Mouse (Mus musculus): Measurements from ENCODE around the gene Odf2. TPM values are rescaled to one million over a fixed set of nuclear protein-coding genes. Genes with fewer than 3 reads are reported as not detected.

The Odf2 gene
- polyA plus RNA-seq (2015; fragmentation: Nextera tagmentation; extraction: Ambion mirVana): 30.5 and 37.1 TPM in 2 replicates

DNA sequence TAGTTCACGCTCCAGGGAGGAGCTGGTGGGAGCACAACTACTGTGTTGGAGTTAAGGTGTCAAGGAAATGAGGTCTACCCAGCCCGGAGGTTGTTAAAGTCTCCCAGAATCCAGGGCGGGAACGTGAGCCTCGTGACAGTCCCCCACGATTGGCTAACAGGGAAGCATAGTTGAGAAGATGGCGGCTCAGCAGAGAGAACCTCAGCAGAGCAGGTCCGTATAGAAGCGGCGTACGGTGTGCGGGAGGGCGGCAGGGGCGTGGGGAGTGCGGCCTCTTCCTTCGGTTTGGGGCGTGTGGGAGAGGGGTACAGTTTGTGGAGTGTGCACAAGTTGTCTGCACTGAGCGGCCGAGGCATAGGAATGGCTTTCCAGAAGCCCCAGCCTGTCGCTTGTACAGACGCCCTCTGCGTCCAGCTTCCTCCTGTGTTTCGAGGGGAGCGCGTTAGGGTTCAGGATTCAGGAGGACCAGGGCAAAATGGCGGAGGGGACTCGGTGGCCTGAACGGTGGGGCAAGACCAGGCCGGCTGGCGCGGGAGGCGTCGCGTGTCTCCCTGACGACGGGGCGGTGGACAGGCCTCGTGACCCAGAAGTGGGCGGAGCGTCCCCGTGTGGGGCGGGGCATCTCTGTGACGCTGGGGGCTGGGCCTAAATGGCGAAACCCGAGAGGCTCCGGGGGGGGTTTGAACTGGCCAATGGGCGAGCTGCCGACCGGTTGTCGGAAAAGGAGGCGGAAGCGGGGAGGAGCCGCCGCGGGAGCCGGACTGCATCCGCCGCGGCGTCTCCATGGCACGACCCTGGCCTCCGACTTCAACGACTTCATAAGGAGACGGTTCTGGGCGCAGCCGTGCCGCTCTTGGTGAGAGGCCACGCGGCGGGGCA lies at the start of gene Odf2:
TSS of gene Odf2 (plus strand) at position 156 of the 879 bp plus-strand sequence.
- H3K36me3 ChIP-seq (ENCODE audit: control insufficient read depth, insufficient read depth, low read length): 0 out of 2 replicates have a peak, but pooled peaks cover 5% of the 10 kb centered on the region
- peak within 1 kb of the TSS; percentile 89 for H3K9ac ChIP-seq (ENCODE audit: low read depth, low read length)
- H3K27me3 ChIP-seq (replicated peaks; ENCODE audit: control insufficient read depth, insufficient read depth, low read length): no peaks in the 10 kb centered on the region
- peak within 1 kb of the TSS; percentile 84 for H3K27ac ChIP-seq (ENCODE audit: low read length)
- H3K4me1 ChIP-seq (ENCODE audit: control insufficient read depth, insufficient read depth, low read length): peaks cover 7% of the 10 kb centered on the region
- peak; percentile 89 for ATAC-seq
- peak within 1 kb of the TSS; percentile 96 for H3K4me2 ChIP-seq (ENCODE audit: low read depth, low read length)
- no peaks in the 10 kb centered on the region for H3K9me3 ChIP-seq (ENCODE audit: control insufficient read depth, low read length)
- peak within 1 kb of the TSS; percentile 100 for H3K4me3 ChIP-seq (ENCODE audit: low read length)
- 2% methylated on average over 65 of the region's 70 CpGs for WGBS

DNA sequence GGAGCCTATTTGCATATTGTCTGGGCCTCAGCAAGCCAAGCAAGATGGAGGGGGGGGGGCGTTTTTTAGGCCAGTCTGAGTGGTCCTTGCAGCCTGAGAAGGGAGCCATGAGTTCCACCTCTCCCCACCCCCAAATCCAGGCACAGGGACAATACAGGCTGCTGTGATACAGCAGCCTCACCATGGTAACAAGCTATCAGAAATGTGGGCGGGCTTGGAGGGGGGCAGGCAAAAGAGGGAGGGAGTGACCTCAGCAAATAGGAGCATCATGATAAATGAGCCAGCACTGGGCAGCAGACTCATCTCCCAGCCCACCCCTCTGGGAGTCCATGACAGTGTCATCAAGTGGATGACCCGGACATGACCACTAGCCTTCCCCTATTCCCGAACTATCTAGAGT lies 49.6 kb upstream of the Odf2 start:
- WGBS: 57% methylated on average over 4 of the region's 4 CpGs
- no peak overlapping the region for H3K9ac ChIP-seq (ENCODE audit: low read depth, low read length)
- H3K4me2 ChIP-seq (ENCODE audit: low read depth, low read length): no peak overlapping the region
- H3K9me3 ChIP-seq (ENCODE audit: control insufficient read depth, low read length): no peaks in the 10 kb centered on the region
- no peak overlapping the region for H3K27ac ChIP-seq (ENCODE audit: low read length)
- H3K4me3 ChIP-seq (ENCODE audit: low read length): no peak overlapping the region
- no peak for ATAC-seq
- H3K36me3 ChIP-seq (ENCODE audit: control insufficient read depth, insufficient read depth, low read length): peaks cover 8% of the 10 kb centered on the region; the same call in 1 of the 2 replicates
- H3K4me1 ChIP-seq (ENCODE audit: control insufficient read depth, insufficient read depth, low read length): no peaks in the 10 kb centered on the region
- H3K27me3 ChIP-seq (replicated peaks; ENCODE audit: control insufficient read depth, insufficient read depth, low read length): peaks cover 13% of the 10 kb centered on the region

GRCm38 (mm10) chr2:29843231-29844105 lies 45.6 kb upstream of the Odf2 start:
- no peak overlapping the region for H3K4me2 ChIP-seq (ENCODE audit: low read depth, low read length)
- H3K36me3 ChIP-seq (ENCODE audit: control insufficient read depth, insufficient read depth, low read length): peaks cover 6% of the 10 kb centered on the region; the same call in 1 of the 2 replicates
- no peak overlapping the region for H3K4me3 ChIP-seq (ENCODE audit: low read length)
- peaks cover 40% of the 10 kb centered on the region for H3K27me3 ChIP-seq (replicated peaks; ENCODE audit: control insufficient read depth, insufficient read depth, low read length)
- ATAC-seq: no peak
- 69% methylated on average over 9 of the region's 9 CpGs for WGBS
- no peaks in the 10 kb centered on the region for H3K9me3 ChIP-seq (ENCODE audit: control insufficient read depth, low read length)
- H3K27ac ChIP-seq (ENCODE audit: low read length): no peak overlapping the region
- H3K9ac ChIP-seq (ENCODE audit: low read depth, low read length): no peak overlapping the region
- peaks cover 6% of the 10 kb centered on the region for H3K4me1 ChIP-seq (ENCODE audit: control insufficient read depth, insufficient read depth, low read length)

DNA sequence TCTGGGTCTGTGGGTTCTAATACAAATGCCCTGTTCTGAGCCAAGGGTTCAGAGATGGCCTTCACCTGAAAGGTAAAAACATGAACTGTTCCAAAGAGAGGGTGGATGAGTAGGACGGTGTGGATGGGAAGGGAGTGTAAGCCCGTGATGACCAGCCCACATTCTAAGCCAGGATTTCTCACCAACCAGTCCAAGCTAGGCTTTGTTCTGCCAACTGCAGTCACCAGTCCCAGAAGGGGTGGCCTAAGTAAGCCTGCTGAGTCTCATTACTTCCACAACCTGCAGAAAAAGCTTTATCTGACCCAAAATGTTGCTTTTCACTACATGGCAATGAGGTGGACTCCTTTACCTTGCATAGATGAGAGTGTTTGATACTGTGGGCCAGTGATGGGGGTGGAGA lies 44.9 kb upstream of the Odf2 start:
- ATAC-seq: no peak
- no peak overlapping the region for H3K4me3 ChIP-seq (ENCODE audit: low read length)

DNA sequence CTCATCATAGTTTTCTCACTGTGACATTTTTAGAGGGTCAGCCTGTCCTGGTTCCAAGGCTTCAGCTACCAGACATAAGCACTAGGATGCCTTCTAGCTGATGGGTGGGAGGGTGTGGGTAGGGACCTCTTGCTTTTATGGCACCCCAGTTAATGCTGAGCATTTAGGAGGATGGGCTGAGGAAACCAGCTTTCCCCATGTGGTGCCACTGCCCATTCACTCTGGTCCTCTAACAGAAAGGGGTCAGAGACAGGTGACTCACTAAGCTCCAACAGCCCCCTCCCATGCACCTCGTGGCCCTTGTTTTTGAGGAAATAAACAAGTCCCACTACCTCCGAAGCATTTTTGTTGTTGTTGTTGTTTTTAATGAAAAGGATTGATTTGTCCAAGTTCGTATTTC lies 44.4 kb upstream of the Odf2 start:
- no peaks in the 10 kb centered on the region for H3K9me3 ChIP-seq (ENCODE audit: control insufficient read depth, low read length)
- H3K4me2 ChIP-seq (ENCODE audit: low read depth, low read length): no peak overlapping the region
- no peak overlapping the region for H3K9ac ChIP-seq (ENCODE audit: low read depth, low read length)
- H3K27ac ChIP-seq (ENCODE audit: low read length): no peak overlapping the region
- peaks cover 6% of the 10 kb centered on the region for H3K4me1 ChIP-seq (ENCODE audit: control insufficient read depth, insufficient read depth, low read length)
- WGBS: 49% methylated on average over 3 of the region's 3 CpGs
- no peak overlapping the region for H3K4me3 ChIP-seq (ENCODE audit: low read length)
- ATAC-seq: no peak
- H3K27me3 ChIP-seq (replicated peaks; ENCODE audit: control insufficient read depth, insufficient read depth, low read length): peaks cover 40% of the 10 kb centered on the region
- H3K36me3 ChIP-seq (ENCODE audit: control insufficient read depth, insufficient read depth, low read length): peaks cover 6% of the 10 kb centered on the region; the same call in 1 of the 2 replicates

More for the DNA sequence above, 44.9 kb upstream of the Odf2 start:
- no peak overlapping the region for H3K9ac ChIP-seq (ENCODE audit: low read depth, low read length)
- no peak overlapping the region for H3K4me2 ChIP-seq (ENCODE audit: low read depth, low read length)
- H3K4me1 ChIP-seq (ENCODE audit: control insufficient read depth, insufficient read depth, low read length): peaks cover 6% of the 10 kb centered on the region
- H3K36me3 ChIP-seq (ENCODE audit: control insufficient read depth, insufficient read depth, low read length): peaks cover 6% of the 10 kb centered on the region; the same call in 1 of the 2 replicates
- no peaks in the 10 kb centered on the region for H3K9me3 ChIP-seq (ENCODE audit: control insufficient read depth, low read length)
- H3K27ac ChIP-seq (ENCODE audit: low read length): no peak overlapping the region
- 78% methylated on average over 2 of the region's 2 CpGs for WGBS
- peaks cover 40% of the 10 kb centered on the region for H3K27me3 ChIP-seq (replicated peaks; ENCODE audit: control insufficient read depth, insufficient read depth, low read length)

DNA sequence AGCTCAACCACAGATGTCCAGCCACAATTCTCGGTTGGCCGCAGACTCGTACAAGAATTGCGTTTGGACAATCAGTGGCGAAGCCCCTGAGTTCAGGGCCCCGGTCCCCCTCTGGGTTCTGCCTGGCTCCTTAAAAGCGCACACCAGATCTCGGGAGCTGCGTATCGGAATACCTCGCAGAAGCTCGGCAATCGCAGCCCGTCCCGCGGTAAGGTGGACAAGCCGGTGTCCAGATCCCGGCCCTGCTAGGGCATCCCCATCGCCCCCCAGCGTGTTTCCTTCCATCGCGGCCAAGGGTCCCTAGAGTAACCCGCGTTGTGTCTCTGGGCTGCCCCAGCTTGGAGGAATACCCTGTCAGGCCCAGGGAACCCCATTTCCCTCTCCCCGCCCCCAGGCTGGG lies 43.4 kb upstream of the Odf2 start:
- Histone ChIP-seq H3K27ac (ENCODE audit: low read length) (no peak overlapping the region), H3K4me3 (ENCODE audit: low read length) (peak overlapping the region; percentile 31), H3K4me1 (ENCODE audit: control insufficient read depth, insufficient read depth, low read length) (peaks cover 6% of the 10 kb centered on the region), H3K9me3 (ENCODE audit: control insufficient read depth, low read length) (no peaks in the 10 kb centered on the region), H3K4me2 (ENCODE audit: low read depth, low read length) (peak overlapping the region; percentile 50), H3K36me3 (ENCODE audit: control insufficient read depth, insufficient read depth, low read length) (peaks cover 6% of the 10 kb centered on the region; the same call in 1 of the 2 replicates), H3K9ac (ENCODE audit: low read depth, low read length) (peak overlapping the region; percentile 48; the same call in 1 of the 2 replicates), H3K27me3 (replicated peaks; ENCODE audit: control insufficient read depth, insufficient read depth, low read length) (peaks cover 40% of the 10 kb centered on the region)
- 30% methylated on average over 25 of the region's 25 CpGs for WGBS
- ATAC-seq: no peak

GRCm38 (mm10) chr2:29846061-29846853 lies 42.8 kb upstream of the Odf2 start:
- peak; percentile 69 for ATAC-seq
- 9% methylated on average over 46 of the region's 47 CpGs for WGBS
- H3K27ac ChIP-seq (ENCODE audit: low read length): no peak overlapping the region
- peaks cover 40% of the 10 kb centered on the region for H3K27me3 ChIP-seq (replicated peaks; ENCODE audit: control insufficient read depth, insufficient read depth, low read length)
- H3K36me3 ChIP-seq (ENCODE audit: control insufficient read depth, insufficient read depth, low read length): peaks cover 6% of the 10 kb centered on the region; the same call in 1 of the 2 replicates
- peak overlapping the region; percentile 48; the same call in 1 of the 2 replicates for H3K9ac ChIP-seq (ENCODE audit: low read depth, low read length)
- peak overlapping the region; percentile 50 for H3K4me2 ChIP-seq (ENCODE audit: low read depth, low read length)
- H3K4me1 ChIP-seq (ENCODE audit: control insufficient read depth, insufficient read depth, low read length): peaks cover 6% of the 10 kb centered on the region
- peak overlapping the region; percentile 31 for H3K4me3 ChIP-seq (ENCODE audit: low read length)
- no peaks in the 10 kb centered on the region for H3K9me3 ChIP-seq (ENCODE audit: control insufficient read depth, low read length)

GRCm38 (mm10) chr2:29846911-29847310 lies 42.1 kb upstream of the Odf2 start:
- no peak overlapping the region for H3K9ac ChIP-seq (ENCODE audit: low read depth, low read length)

More at GRCm38 (mm10) chr2:29846911-29847310, 42.1 kb upstream of the Odf2 start:
- 55% methylated on average over 3 of the region's 3 CpGs for WGBS
- H3K4me3 ChIP-seq (ENCODE audit: low read length): no peak overlapping the region
- H3K4me2 ChIP-seq (ENCODE audit: low read depth, low read length): no peak overlapping the region
- H3K9me3 ChIP-seq (ENCODE audit: control insufficient read depth, low read length): no peaks in the 10 kb centered on the region
- peaks cover 6% of the 10 kb centered on the region for H3K4me1 ChIP-seq (ENCODE audit: control insufficient read depth, insufficient read depth, low read length)
- H3K27ac ChIP-seq (ENCODE audit: low read length): no peak overlapping the region
- no peak; the same call in 1 of the 2 replicates for ATAC-seq
- H3K36me3 ChIP-seq (ENCODE audit: control insufficient read depth, insufficient read depth, low read length): peaks cover 5% of the 10 kb centered on the region; the same call in 1 of the 2 replicates
- H3K27me3 ChIP-seq (replicated peaks; ENCODE audit: control insufficient read depth, insufficient read depth, low read length): peaks cover 40% of the 10 kb centered on the region

All from intestine, embryonic 16.5 days (tissue).